Mouse (Mus musculus) C2C12 (cell line): Measurements from ENCODE around the gene Glis3.

Source experiments
- CEBPB ChIP-seq: IDR thresholded peaks from one replicate; pipeline ENCODE4 v1.6.1; 2011; ENCODE audit warnings: low read depth, mild to moderate bottlenecking, control low read depth, moderate library complexity
- CTCF ChIP-seq: IDR thresholded peaks from one replicate; pipeline ENCODE4 v1.5.1; 2011; ENCODE audit not compliant: control insufficient read depth, insufficient read depth, insufficient read length
- FOSL1 ChIP-seq: IDR thresholded peaks from one replicate; pipeline ENCODE4 v1.8.0; 2011; ENCODE audit warnings: mild to moderate bottlenecking, low read length; ENCODE audit not compliant: poor library complexity, insufficient read depth, severe bottlenecking
- MAX ChIP-seq: IDR thresholded peaks from one replicate; pipeline ENCODE4 v1.6.1; 2011; ENCODE audit warnings: mild to moderate bottlenecking, control low read depth

DNA sequence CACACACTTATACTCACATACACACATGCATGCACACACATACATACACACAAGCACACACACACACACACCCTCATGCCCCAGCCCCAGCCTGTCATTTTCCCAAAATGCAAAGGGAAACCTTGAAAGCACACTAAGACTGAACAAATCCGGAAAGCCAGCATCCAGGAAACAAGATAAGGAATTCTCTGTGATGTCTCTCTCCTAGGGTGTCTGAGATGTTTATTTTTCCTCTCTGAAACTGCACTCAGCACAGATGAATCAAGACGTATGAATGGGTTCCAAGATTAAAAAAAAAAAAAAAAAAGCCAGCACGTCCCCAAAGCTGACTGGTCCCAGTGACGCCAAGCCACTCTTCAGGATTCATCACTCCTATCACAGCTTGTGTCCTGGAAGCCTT lies 85.7 kb downstream of the Glis3 start:
- TF ChIP-seq MAX (no peak), CTCF (no peak), FOSL1 (no peak), CEBPB (no peak)
